Mouse (Mus musculus): ENCODE measurements around the gene Tbc1d22a. TPM values are rescaled to one million over a fixed set of nuclear protein-coding genes. Genes with fewer than 3 reads are reported as not detected.
A peak's percentile ranks its signal among the peaks of the same experiment; 100 is the strongest.
"Not testable (repeated sequence)": the region's sequence is repeated elsewhere in the genome, so short reads cannot be mapped to it uniquely, and the experiment has no call there.

Gene Tbc1d22a
- 10 to 100 TPM; 17.9 to 19.3 TPM for total RNA-seq (2021)

DNA sequence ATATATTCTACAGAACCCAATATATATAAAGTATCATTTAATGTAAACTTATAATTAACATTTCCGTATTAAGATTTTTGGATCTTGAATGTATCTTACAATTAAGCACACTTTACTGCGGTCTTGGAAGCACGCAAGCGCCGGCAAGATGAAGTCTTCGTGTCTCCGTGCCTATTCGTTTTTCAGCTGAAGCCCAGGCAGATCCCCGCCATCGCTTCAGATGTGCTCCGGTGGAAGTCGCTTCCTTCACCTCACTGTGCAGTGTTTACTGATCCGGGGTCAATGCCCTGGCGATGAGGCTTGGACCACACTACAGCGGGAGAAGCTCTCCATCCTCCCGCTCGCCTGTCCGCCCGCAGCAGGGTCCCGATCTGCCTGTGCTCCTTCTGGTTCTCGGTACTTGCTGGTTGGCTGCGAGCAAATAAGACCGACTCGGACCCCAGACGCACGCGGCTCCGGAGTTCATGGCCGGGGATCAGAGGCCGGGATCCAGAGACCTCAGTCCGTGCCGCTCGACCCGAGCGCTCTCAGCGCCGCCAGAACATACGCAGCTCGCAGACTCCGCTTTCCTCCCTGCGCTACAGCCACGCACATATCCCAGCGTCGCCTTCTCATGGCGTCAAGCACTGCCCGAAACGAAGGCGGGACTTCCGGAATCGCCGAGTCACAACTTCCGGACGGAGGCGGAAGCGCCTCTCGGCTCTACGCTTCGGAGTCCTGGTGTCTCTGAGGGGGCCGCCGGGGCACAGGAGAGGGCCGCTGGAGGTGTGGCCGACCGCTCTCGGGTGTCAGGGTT lies at the start of gene Tbc1d22a:
Gene Tbc1d22a (plus strand): TSS at position 707 of the 796 bp plus-strand sequence.
- DNase-seq, result peak; percentile 93
- intact Hi-C loops (cut with DNase I), result no loop called here

DNA sequence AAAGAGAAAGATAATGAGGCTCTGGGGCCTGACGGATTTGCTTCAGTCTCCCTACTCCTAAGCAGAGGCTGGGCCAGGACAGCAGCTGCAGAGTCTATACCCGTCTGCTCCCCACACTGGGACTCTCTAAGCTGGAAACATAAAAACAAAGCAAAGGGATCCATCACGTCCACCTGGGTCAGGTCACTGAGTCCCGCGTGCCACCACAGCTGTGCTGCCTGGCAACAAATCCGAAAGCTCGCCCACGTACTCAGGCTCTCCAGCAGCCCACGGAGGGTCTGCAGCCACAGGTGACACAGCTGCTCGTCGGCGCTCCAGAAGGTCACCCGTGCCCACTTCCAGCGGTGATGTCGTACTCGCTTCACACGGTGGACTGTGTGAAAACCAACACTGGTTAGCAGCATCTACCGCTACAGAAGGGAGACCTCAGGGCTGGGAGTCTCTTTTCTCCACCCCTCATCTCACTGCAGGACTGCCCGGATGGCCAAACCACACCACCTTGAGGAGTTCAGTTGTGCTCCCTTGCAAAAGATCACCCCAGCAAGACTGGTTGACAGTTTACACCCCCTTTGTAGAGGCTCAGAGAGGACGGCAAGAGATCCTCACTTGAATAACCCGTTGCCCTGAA lies 49.4 kb upstream of the Tbc1d22a start:
- no peak for DNase-seq
- intact Hi-C loops (cut with DNase I), result no loop called here

GRCm38 (mm10) chr15:86165811-86166590 lies 48.3 kb upstream of the Tbc1d22a start:
- DNase-seq, result no peak
- intact Hi-C loops (cut with DNase I), result no loop called here

DNA sequence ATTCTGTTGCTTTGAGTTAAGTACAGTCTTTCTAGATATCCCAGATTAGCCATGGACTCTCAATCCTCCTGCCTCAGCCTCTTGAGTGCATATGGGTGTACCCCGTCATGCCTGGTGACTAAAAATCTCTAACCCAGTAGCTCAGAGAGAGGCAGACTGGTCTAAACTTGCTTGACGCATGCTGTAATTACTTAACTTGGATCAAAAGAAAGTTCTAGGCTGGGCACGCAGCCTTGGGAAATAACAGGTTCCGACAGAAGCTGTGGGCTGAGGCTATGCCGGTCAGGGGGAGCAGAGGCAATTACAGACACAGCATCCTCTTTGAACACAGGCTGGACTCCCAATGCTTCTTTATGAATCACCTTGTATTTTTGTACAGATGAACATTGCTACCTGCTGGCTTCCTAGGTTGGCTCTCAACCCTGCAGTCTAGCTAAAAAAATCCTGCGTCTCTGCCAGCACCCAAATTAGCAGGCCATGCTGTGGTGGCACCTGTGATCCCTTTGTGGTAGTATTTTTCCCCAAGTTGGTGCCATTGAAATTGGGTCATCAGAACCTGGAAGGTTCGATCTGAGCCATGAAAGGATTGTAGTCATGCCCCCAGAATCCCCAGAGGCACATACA lies 47.1 kb upstream of the Tbc1d22a start:
- intact Hi-C loops (cut with DNase I), result no loop called here
- DNase-seq, result no peak

DNA sequence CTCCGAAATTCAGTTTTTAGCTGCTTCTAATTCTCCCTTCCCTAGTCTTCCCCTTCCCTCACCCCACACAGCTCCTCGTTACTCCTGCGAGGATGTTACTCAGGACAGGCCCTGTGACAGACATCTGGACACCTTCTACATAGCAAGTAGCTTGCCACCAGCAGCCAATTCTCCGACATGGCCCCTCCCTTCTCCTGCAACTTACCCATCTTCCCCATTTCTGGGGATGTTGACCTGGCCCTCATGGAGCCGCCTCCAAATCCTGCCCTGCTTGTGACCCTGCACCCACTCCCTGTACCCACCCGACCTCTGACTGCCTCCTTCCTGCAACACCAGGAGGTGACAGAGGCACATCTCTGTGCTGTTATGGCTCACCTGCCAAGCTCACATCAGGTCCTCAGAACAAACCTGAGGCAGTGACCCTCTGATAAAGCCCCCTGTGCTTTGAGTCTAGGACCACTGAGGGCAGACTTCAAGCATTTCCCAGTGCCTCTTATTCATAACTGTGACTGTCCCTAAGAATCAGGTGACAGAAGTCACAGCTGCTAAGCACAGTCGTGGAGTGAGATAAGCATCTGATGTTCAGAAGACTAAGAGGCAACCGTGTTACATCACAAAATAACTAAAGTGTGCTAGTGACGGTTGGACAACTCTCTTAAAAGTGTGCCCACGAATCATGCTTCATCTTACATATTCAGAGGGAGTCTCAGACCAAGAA lies 46.3 kb upstream of the Tbc1d22a start:
- intact Hi-C loops (cut with DNase I), result no loop called here
- no peak for DNase-seq

GRCm38 (mm10) chr15:86168505-86168867 lies 45.8 kb upstream of the Tbc1d22a start:
- intact Hi-C loops (cut with DNase I), result no loop called here
- DNase-seq, result no peak

DNA sequence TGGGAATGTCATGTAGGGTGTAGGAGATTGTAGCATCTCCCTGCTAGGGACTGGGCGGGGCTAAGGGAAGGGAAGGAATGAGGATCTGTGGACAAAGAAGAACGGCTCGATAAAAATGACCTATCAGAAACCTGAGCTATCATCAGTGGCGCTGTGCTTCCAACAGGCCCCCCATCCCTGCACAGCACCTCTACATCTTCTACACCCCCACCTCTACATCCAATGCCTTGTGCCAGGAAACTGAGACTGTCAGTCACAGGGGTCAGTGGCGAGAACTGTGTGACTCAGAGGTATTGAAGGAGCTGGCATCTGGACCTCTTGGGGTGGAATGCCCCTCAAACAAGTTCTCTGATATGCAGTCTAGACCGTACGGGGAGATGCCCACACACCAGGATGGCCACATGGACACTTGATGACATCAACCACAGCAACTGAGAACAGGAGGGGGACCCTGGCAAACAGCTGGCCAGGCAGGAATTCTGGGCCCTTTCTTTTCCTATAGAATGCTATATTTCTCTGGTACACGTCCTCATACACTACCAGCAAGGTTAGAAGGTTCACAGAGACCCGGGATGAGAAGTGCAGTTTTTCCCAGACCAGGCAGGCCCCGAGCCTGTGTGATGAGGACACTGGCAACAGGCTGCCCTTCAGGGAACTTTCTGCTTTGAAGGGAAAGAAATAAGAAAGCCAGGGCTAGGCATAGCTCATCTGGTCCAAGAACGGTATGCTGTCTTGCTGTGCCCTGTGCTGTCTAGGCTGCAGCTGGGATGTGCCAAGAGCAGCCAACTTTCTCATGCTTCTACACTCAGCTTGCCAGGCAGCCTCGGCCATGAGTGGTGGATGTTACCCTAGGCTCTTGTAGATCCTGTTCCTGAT lies 45.1 kb upstream of the Tbc1d22a start:
- intact Hi-C loops (cut with DNase I), result no loop called here

GRCm38 (mm10) chr15:86169817-86170110 lies 44.5 kb upstream of the Tbc1d22a start:
- no peak for DNase-seq
- intact Hi-C loops (cut with DNase I), result no loop called here

More for the DNA sequence above, 45.1 kb upstream of the Tbc1d22a start:
- no peak for DNase-seq

GRCm38 (mm10) chr15:86171316-86171715 lies 42.9 kb upstream of the Tbc1d22a start:
- intact Hi-C loops (cut with DNase I), result no loop called here
- DNase-seq, result no peak

- intact Hi-C loops (cut with DNase I), result no loop called here
Observed at GRCm38 (mm10) chr15:86172124-86172523, 42.1 kb upstream of the Tbc1d22a start.

DNA sequence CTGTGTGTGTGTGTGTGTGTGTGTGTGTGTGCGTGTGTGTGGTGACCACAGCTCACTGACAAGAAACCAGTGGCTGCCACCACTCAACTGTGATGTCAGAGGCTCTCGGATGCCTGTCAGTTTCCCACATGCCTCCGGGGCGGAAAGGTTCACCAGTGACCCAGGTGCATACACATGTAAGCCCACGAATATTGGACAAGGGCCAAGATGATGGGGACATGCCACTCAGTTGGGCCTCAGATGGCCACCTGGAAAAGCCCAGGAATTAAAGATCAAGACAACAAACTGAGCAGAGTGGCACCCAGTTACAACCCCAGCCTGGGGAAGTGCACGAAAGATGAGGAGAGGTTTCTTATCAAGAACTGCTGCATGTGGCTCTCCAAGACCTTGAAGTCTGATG lies 41.7 kb upstream of the Tbc1d22a start:
- intact Hi-C loops (cut with DNase I), result no loop called here
- no peak for DNase-seq

More at GRCm38 (mm10) chr15:86172124-86172523, 42.1 kb upstream of the Tbc1d22a start:
- no peak for DNase-seq

DNA sequence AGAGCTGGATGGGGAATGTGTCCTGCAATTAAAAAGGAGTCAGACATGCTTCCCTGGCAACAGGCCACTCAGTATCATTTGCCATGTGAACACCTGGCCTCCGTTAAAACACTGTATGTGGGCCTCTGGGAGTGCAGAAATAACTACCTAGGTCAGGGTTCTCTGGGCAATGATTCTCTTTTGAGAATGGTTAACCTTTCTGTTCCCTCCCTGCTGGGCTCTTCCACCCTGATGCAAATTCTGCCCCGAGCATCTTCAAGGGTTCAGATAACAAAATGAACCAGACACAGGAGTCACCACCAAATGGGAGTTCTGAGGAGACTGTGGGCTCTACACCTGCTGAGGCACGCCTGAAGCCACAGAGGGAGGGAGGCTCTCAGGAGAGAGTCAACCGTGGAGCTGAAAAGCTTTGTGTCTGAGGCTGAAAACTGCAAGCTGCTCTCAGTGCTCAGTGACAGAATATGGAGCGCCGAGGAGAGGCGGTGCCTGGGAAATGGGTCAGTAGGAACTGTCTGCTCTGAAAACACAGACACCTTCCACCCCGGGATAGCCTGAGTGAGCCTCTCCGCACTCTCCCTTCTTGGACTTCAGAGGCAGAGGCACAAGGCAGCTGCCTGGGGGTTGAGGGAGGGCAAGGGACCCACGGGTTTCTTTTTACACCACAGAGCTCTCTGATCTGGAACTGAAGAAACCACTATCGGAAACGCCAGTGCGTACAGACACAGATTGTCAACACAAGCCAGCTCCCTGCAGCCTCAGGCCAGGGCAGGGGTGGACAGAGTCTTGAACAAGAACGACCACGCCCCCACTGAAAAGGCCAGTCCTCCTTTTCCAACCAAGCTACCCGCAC lies 40.9 kb upstream of the Tbc1d22a start:
- DNase-seq, result no peak
- intact Hi-C loops (cut with DNase I), result no loop called here

DNA sequence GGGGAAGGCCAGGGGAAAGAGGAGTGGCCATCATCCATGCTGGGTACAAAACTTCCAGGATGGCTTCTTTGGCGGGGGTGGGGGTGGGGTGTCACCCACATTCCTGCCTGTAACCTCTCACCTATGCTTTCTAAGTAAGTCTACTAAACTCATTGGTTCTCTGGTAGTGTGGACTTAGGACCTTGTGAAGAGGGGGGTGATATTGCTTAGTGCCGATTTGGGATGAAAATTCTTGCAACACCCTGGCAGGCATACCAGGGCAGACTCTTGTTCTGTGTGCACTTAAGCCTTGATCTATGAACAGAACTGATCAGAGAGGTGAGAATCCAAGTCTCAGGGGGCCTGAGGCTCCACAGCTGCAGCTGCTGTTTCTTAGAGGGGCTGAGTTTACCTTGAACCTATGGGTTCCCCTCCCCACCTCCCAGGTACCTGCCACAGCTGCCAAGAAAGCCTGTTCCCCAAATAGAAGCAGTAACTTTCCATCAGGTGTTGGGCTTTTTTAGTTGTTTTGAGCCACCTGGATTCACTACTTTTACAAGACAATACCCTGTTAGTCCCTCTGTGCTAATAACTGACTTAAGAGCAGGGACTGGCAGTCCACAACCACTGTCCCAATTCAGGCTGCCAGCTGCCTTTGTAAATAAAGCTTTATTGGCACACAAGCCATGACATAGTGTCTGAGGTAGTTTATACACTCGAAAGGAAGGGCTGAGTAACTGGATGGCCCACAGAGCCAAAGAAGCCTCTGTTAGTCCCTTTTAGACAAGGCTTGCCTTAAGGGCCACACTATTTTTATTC lies 38.8 kb upstream of the Tbc1d22a start:
- intact Hi-C loops (cut with DNase I), result no loop called here
- no peak for DNase-seq

DNA sequence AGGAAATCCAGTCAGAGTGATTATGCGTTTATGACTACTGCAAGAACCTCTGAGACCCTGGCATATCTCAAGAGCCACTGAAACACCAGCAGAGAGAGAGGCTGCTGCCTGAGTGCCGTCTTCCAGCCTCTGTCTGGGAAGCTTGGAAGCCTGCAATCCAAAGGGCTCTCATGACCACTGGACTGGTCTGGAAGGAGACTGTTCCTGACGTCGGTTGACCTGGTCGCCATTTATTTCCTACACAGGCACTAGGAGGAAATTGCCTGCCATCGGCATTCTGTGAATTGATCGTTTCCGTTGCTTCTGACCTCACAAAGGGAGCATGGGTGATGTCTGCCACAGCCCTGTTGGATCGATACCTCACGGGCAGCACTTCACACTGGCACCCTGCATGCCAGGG lies 38.1 kb upstream of the Tbc1d22a start:
- intact Hi-C loops (cut with DNase I), result no loop called here
- DNase-seq, result no peak

- intact Hi-C loops (cut with DNase I), result no loop called here
- DNase-seq, result no peak
Observed at GRCm38 (mm10) chr15:86176771-86177702, 37.2 kb upstream of the Tbc1d22a start.

DNA sequence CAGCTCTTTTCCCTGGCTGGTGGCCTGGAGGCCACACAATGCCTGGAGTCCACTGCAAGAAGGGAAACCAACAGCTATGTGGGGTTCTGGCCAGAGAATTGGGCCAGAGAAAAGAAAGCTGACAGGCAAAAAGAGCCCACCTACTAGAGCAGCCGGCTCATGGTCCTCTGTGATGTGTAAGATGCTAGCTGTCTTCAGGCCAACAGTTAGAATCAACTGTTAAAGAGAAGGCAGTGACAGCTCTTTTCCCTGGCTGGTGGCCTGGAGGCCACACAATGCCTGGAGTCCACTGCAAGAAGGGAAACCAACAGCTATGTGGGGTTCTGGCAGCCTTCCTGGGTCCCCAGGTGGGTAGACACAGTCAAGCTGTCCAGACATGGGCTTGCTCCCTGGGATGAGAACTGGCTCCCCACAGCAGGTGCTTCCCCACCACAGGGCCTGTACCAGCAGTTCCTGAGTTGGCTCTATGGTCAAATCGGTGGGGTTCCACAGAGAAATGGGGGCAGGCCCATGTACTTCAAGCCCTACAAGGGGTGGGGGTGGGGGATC lies 36.5 kb upstream of the Tbc1d22a start:
- peak; percentile 89 for DNase-seq
- intact Hi-C loops (cut with DNase I), result not testable (repeated sequence)

DNA sequence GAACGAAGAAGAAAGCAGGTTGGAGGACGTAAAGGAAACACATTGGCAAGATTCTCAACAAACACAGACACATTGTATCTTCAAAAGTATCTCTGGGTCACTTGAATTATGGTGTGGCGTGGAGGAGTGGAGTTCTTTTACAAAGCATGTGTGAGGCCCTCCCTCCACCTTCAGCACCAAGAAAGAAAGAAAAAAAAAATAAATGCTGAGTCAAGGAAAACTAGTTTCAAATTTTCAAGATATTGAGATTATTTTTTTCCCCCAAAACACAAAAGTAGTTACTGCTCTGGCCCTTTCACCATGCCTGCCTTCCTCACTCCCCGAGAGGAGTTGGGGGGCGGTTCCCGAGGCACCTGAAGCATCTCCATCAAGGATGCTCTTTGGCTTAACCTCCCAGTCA lies 35.7 kb upstream of the Tbc1d22a start:
- DNase-seq, result no peak
- intact Hi-C loops (cut with DNase I), result no loop called here

All from left cerebral cortex, postnatal 4 days (tissue).